Mouse (Mus musculus): ENCODE results near the gene Rgma. TPM values are rescaled to one million over a fixed set of nuclear protein-coding genes. Genes with fewer than 3 reads are reported as not detected.

Gene Rgma
- polyA plus RNA-seq, 1 experiment from 2014 or later = 0.23 TPM

- no peak for ATAC-seq (ENCODE audit: insufficient read depth)
- Histone ChIP-seq H3K4me2 (no peak overlapping the region), H3K4me1 (replicated peaks) (no peaks in the 10 kb centered on the region), H3K9me3 (replicated peaks) (no peaks in the 10 kb centered on the region), H3K9ac (no peak overlapping the region), H3K27ac (replicated peaks) (no peak overlapping the region), H3K36me3 (replicated peaks) (no peaks in the 10 kb centered on the region), H3K4me3 (replicated peaks) (no peak overlapping the region), H3K27me3 (no peaks in the 10 kb centered on the region)
- WGBS (ENCODE audit: insufficient replicate concordance) = 71% methylated on average over 5 of the region's 5 CpGs
Observed at GRCm38 (mm10) chr7:73338353-73338752, 37.0 kb upstream of the Rgma start.

GRCm38 (mm10) chr7:73343852-73344251, 31.5 kb upstream of the Rgma start:
- Histone ChIP-seq H3K4me3 (replicated peaks) (no peak overlapping the region), H3K4me2 (no peak overlapping the region), H3K9ac (no peak overlapping the region), H3K36me3 (replicated peaks) (no peaks in the 10 kb centered on the region), H3K27me3 (no peaks in the 10 kb centered on the region), H3K27ac (replicated peaks) (no peak overlapping the region), H3K4me1 (replicated peaks) (no peaks in the 10 kb centered on the region), H3K9me3 (replicated peaks) (no peaks in the 10 kb centered on the region)
- 27% methylated on average over 3 of the region's 3 CpGs for WGBS (ENCODE audit: insufficient replicate concordance)
- no peak for ATAC-seq (ENCODE audit: insufficient read depth)

GRCm38 (mm10) chr7:73348585-73349124, 26.7 kb upstream of the Rgma start:
- Histone ChIP-seq H3K27ac (replicated peaks) (no peak overlapping the region), H3K36me3 (replicated peaks) (no peaks in the 10 kb centered on the region), H3K27me3 (no peaks in the 10 kb centered on the region), H3K4me1 (replicated peaks) (no peaks in the 10 kb centered on the region), H3K4me2 (no peak overlapping the region), H3K4me3 (replicated peaks) (no peak overlapping the region), H3K9ac (no peak overlapping the region), H3K9me3 (replicated peaks) (no peaks in the 10 kb centered on the region)
- ATAC-seq (ENCODE audit: insufficient read depth) = no peak
- 29% methylated on average over 10 of the region's 10 CpGs for WGBS (ENCODE audit: insufficient replicate concordance)

DNA sequence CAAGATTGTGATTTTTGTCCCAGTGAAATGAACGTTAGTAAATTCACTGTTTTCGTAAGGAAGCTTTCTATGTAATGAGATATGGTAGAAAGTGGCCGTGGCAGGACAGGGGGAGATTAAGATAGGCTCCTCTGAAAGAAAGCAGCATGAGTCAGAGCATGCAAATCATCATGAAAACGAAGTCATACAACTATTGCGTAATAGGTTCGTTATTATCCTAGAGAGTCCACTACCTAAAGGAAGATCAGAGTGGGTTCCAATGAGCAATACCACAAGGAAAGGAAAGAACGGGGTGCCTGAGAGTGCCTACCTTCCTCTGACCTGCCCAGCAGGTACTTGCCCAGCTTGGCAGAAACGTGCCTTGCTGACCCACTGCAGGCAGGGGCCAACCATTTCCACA, 26.2 kb upstream of the Rgma start:
- ATAC-seq (ENCODE audit: insufficient read depth) = no peak

DNA sequence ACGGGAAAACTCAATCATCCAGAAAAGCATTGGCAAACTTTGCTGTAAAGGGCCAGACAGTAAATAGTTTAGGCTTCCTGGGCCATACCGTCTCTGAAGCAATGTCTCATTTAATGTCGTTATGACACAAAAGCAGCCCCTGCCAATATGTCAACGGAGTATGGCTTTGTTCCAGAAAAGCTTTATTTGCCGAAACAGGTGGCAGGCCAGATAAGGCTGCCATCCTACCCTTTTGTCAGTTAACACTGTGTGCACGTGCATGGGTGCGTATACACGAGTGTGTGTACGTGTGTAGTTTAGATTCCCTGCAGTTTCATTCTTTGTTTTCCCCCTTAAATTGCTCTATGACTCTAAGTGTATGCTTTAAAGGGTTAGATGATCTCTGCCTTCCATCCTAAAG, 20.1 kb upstream of the Rgma start:
- WGBS (ENCODE audit: insufficient replicate concordance) = 61% methylated on average over 9 of the region's 9 CpGs
- H3K4me2 ChIP-seq = no peak overlapping the region
- no peaks in the 10 kb centered on the region for H3K9me3 ChIP-seq (replicated peaks)
- no peaks in the 10 kb centered on the region for H3K4me1 ChIP-seq (replicated peaks)
- H3K27me3 ChIP-seq = no peaks in the 10 kb centered on the region
- no peak for ATAC-seq (ENCODE audit: insufficient read depth)
- no peak overlapping the region for H3K4me3 ChIP-seq (replicated peaks)
- H3K27ac ChIP-seq (replicated peaks) = no peak overlapping the region
- no peak overlapping the region for H3K9ac ChIP-seq
- H3K36me3 ChIP-seq (replicated peaks) = no peaks in the 10 kb centered on the region

More for the DNA sequence above, 26.2 kb upstream of the Rgma start:
- H3K4me3 ChIP-seq (replicated peaks) = no peak overlapping the region
- no peaks in the 10 kb centered on the region for H3K4me1 ChIP-seq (replicated peaks)
- H3K36me3 ChIP-seq (replicated peaks) = no peaks in the 10 kb centered on the region
- WGBS (ENCODE audit: insufficient replicate concordance) = 54% methylated on average over 8 of the region's 8 CpGs
- no peaks in the 10 kb centered on the region for H3K9me3 ChIP-seq (replicated peaks)
- no peak overlapping the region for H3K27ac ChIP-seq (replicated peaks)
- H3K9ac ChIP-seq = no peak overlapping the region
- no peak overlapping the region for H3K4me2 ChIP-seq
- H3K27me3 ChIP-seq = no peaks in the 10 kb centered on the region

- WGBS (ENCODE audit: insufficient replicate concordance) = 56% methylated on average over 5 of the region's 5 CpGs
- no peak overlapping the region for H3K4me2 ChIP-seq
- H3K27me3 ChIP-seq = no peaks in the 10 kb centered on the region
- no peaks in the 10 kb centered on the region for H3K36me3 ChIP-seq (replicated peaks)
- no peaks in the 10 kb centered on the region for H3K9me3 ChIP-seq (replicated peaks)
- no peak for ATAC-seq (ENCODE audit: insufficient read depth)
- H3K4me3 ChIP-seq (replicated peaks) = no peak overlapping the region
- no peaks in the 10 kb centered on the region for H3K4me1 ChIP-seq (replicated peaks)
- H3K27ac ChIP-seq (replicated peaks) = no peak overlapping the region
- H3K9ac ChIP-seq = no peak overlapping the region
Observed at GRCm38 (mm10) chr7:73356901-73357300, 18.4 kb upstream of the Rgma start.

- no peak overlapping the region for H3K4me3 ChIP-seq (replicated peaks)
- no peaks in the 10 kb centered on the region for H3K4me1 ChIP-seq (replicated peaks)
- no peak for ATAC-seq (ENCODE audit: insufficient read depth)
- no peak overlapping the region for H3K27ac ChIP-seq (replicated peaks)
- H3K9ac ChIP-seq = no peak overlapping the region
- H3K4me2 ChIP-seq = no peak overlapping the region
- H3K9me3 ChIP-seq (replicated peaks) = no peaks in the 10 kb centered on the region
- H3K36me3 ChIP-seq (replicated peaks) = no peaks in the 10 kb centered on the region
- WGBS (ENCODE audit: insufficient replicate concordance) = 73% methylated on average over 2 of the region's 2 CpGs
- no peaks in the 10 kb centered on the region for H3K27me3 ChIP-seq
Observed at GRCm38 (mm10) chr7:73357626-73358025, 17.7 kb upstream of the Rgma start.

DNA sequence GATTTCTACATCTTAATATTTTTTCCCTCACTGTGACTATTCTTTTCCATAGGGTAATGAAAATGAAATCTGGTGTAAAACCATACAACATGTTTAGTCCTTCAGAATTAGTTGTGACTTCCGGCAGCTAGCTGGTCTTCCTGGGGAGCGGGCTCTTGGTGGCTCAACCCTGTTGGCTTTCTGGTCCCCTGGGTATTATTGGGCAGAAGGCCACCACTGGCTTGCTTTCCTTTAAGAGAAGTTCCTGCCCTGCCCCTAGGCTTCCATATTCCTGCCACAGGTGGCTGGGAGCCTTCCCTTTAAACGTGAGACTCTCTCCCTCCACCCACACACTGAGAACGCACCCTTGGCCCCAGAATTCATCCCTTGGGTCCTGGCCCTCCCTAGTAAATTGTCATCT, 9.8 kb upstream of the Rgma start:
- no peak overlapping the region for H3K27ac ChIP-seq (replicated peaks)
- ATAC-seq (ENCODE audit: insufficient read depth) = no peak
- no peaks in the 10 kb centered on the region for H3K9me3 ChIP-seq (replicated peaks)
- H3K4me3 ChIP-seq (replicated peaks) = no peak overlapping the region
- no peaks in the 10 kb centered on the region for H3K4me1 ChIP-seq (replicated peaks)
- 66% methylated on average over 4 of the region's 4 CpGs for WGBS (ENCODE audit: insufficient replicate concordance)
- H3K36me3 ChIP-seq (replicated peaks) = no peaks in the 10 kb centered on the region
- no peak overlapping the region for H3K9ac ChIP-seq
- no peak overlapping the region for H3K4me2 ChIP-seq
- H3K27me3 ChIP-seq = peaks cover 9% of the 10 kb centered on the region

DNA sequence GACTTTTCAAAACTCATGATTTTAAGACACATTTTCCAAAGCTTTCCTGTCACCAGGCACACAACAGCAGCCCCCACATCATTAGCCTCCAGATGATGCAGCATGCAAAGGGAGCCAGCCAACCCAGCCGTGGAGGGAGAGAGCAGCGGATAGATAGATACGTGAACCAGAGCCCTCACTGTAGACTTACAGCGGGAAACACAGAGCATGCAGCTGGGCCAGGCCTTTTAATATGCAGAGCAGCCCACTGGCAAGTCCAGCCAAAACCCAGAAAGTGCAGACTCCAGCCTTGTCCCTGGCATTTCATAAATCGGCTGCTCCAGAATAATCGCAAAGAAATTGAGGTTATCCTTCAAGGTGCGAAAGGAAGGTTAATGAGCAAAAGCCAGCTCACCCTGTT, 9.3 kb upstream of the Rgma start:
- Histone ChIP-seq H3K27ac (replicated peaks) (no peak overlapping the region), H3K4me1 (replicated peaks) (no peaks in the 10 kb centered on the region), H3K27me3 (peaks cover 13% of the 10 kb centered on the region), H3K36me3 (replicated peaks) (no peaks in the 10 kb centered on the region), H3K9me3 (replicated peaks) (no peaks in the 10 kb centered on the region), H3K9ac (no peak overlapping the region), H3K4me2 (no peak overlapping the region), H3K4me3 (replicated peaks) (no peak overlapping the region)
- WGBS (ENCODE audit: insufficient replicate concordance) = 73% methylated on average over 7 of the region's 7 CpGs
- ATAC-seq (ENCODE audit: insufficient read depth) = no peak

- Histone ChIP-seq H3K36me3 (replicated peaks) (no peaks in the 10 kb centered on the region), H3K9me3 (replicated peaks) (no peaks in the 10 kb centered on the region), H3K27me3 (peaks cover 32% of the 10 kb centered on the region), H3K4me2 (no peak overlapping the region), H3K9ac (no peak overlapping the region), H3K27ac (replicated peaks) (no peak overlapping the region), H3K4me1 (replicated peaks) (peaks cover 3% of the 10 kb centered on the region; the same call in 1 of the 2 replicates), H3K4me3 (replicated peaks) (no peak overlapping the region)
- WGBS (ENCODE audit: insufficient replicate concordance) = 70% methylated on average over 10 of the region's 10 CpGs
- ATAC-seq (ENCODE audit: insufficient read depth) = no peak
Observed at GRCm38 (mm10) chr7:73367681-73368464, 7.4 kb upstream of the Rgma start.

DNA sequence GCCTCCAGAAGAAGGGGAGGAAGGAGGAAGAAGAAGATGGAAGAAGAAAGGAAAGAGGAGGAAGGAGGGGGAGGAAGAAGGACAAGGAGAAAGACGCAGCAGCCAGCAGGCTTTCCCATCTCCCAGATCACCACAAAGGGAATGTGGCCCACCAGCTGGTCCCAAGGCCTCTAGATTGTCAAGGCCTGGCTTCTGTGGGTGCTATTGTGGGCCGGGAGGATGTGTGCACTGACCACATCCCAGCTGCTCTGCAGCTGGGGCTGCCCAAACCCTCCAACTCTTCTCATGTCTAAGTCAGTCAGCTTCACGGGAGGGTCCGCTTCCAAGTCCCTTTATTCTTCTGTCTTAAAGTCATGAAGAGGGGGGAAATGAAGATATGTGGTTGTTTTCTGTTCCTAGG, 5.3 kb upstream of the Rgma start:
- H3K4me2 ChIP-seq = no peak overlapping the region
- no peak overlapping the region for H3K27ac ChIP-seq (replicated peaks)
- peaks cover 3% of the 10 kb centered on the region; the same call in 1 of the 2 replicates for H3K4me1 ChIP-seq (replicated peaks)
- no peak for ATAC-seq (ENCODE audit: insufficient read depth)
- no peak overlapping the region for H3K9ac ChIP-seq
- no peaks in the 10 kb centered on the region for H3K36me3 ChIP-seq (replicated peaks)
- 34% methylated on average over 4 of the region's 4 CpGs for WGBS (ENCODE audit: insufficient replicate concordance)
- peaks cover 53% of the 10 kb centered on the region for H3K27me3 ChIP-seq
- H3K9me3 ChIP-seq (replicated peaks) = no peaks in the 10 kb centered on the region
- H3K4me3 ChIP-seq (replicated peaks) = no peak overlapping the region
